Mouse (Mus musculus): ENCODE data around the gene Wdr5.
A peak's percentile ranks its signal among the peaks of the same experiment; 100 is the strongest.

DNA sequence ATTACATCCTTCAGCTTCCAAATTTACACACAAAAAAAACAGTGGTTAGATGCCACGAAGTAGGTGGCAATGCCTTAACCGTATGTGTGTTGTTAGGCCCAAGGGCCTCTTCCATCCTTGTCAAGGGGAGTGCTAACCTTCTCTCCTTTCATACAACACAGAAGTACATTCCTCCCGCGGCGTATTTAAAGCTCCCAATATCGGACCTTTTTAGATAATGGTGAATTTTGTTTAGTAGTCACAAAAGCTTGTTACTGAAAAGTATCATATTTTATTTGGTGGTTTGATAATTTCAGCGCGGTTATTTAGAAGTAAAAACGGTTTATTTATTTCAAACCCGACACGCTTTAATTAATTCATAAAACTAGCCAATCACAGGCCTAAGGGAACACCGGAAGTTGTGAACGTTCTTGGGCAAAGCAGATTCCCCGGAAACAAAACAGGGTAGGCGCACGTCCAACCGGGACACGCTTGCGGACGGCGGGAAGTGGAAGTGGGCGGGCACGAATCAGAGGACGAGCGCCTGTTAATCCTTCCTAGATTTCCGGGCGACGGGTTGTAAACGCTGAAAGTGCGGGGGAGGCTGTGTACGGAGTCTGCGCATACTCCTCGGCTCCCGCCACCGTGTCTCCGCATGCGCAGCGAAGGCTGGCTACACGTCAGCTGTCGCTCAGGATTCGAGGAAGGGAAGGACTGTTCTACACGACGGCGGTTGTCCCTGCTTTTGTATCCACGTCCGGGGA, 25.0 kb downstream of the Wdr5 start:
- TF ChIP-seq CTCF (IDR thresholded peaks at IDR 0.05; ENCODE audit: low read depth, low read length) (no peak), POLR2A (IDR thresholded peaks at IDR 0.05; ENCODE audit: extremely low read depth, insufficient read depth, low read length) (peak; percentile 84)
